Mouse (Mus musculus): ENCODE measurements around the gene Cask. TPM values are rescaled to one million over a fixed set of nuclear protein-coding genes. Genes with fewer than 3 reads are reported as not detected.

Cask gene
- polyA plus RNA-seq, 1 experiment = 9.2 TPM

DNA sequence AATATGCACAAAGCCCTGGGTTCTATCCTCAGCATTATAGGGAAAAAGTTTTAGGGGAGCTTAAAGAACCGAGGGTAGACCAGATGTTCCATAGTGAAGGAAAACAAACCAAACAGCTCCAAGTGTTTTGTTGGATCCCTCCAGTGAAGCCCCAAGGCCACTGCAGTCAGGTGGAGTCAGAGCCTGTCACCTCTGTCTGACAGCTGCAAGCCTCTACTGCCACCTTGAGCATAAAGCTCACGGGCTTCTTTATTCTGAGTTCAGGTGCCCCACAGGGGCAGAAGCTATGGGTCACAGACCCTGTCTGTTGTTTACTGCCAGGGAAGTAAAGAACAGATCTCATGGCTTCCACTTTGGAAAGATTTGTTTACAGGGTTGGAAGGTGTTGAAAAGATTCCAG lies 338.0 kb downstream of the Cask start:
- WGBS = 40% methylated on average over 2 of the region's 2 CpGs
- Histone ChIP-seq H3K27ac (ENCODE audit: insufficient read depth, low read depth, low read length) (no peak overlapping the region), H3K4me1 (ENCODE audit: control insufficient read depth, insufficient read depth, insufficient read length, low read length) (peaks cover 2% of the 10 kb centered on the region; the same call in 1 of the 2 replicates), H3K4me3 (ENCODE audit: low read depth, low read length) (no peak overlapping the region), H3K27me3 (ENCODE audit: control insufficient read depth, insufficient read depth, low read length) (no peaks in the 10 kb centered on the region), H3K36me3 (ENCODE audit: control insufficient read depth, insufficient read depth, low read length) (no peaks in the 10 kb centered on the region)
- peak; percentile 52; the same call in 1 of the 2 replicates for TF ChIP-seq CTCF (IDR thresholded peaks at IDR 0.05; ENCODE audit: extremely low read depth, insufficient read length, insufficient replicate concordance, low read depth, low read length)
- no peak for TF ChIP-seq POLR2A (IDR thresholded peaks at IDR 0.05; ENCODE audit: low read depth, low read length)

GRCm38 (mm10) chrX:13506376-13506775 lies 344.8 kb downstream of the Cask start:
- Histone ChIP-seq H3K27me3 (ENCODE audit: control insufficient read depth, insufficient read depth, low read length) (no peaks in the 10 kb centered on the region), H3K4me3 (ENCODE audit: low read depth, low read length) (no peak overlapping the region), H3K27ac (ENCODE audit: insufficient read depth, low read depth, low read length) (no peak overlapping the region), H3K36me3 (ENCODE audit: control insufficient read depth, insufficient read depth, low read length) (no peaks in the 10 kb centered on the region), H3K4me1 (ENCODE audit: control insufficient read depth, insufficient read depth, insufficient read length, low read length) (peaks cover 4% of the 10 kb centered on the region; the same call in 1 of the 2 replicates)
- no peak for TF ChIP-seq POLR2A (IDR thresholded peaks at IDR 0.05; ENCODE audit: low read depth, low read length)
- TF ChIP-seq CTCF (IDR thresholded peaks at IDR 0.05; ENCODE audit: extremely low read depth, insufficient read length, insufficient replicate concordance, low read depth, low read length) = no peak
- 56% methylated on average over 2 of the region's 2 CpGs for WGBS

GRCm38 (mm10) chrX:13504389-13504788 lies 346.8 kb downstream of the Cask start:
- no peak for TF ChIP-seq POLR2A (IDR thresholded peaks at IDR 0.05; ENCODE audit: low read depth, low read length)
- no peak for TF ChIP-seq CTCF (IDR thresholded peaks at IDR 0.05; ENCODE audit: extremely low read depth, insufficient read length, insufficient replicate concordance, low read depth, low read length)
- Histone ChIP-seq H3K27ac (ENCODE audit: insufficient read depth, low read depth, low read length) (no peak overlapping the region), H3K36me3 (ENCODE audit: control insufficient read depth, insufficient read depth, low read length) (no peaks in the 10 kb centered on the region), H3K27me3 (ENCODE audit: control insufficient read depth, insufficient read depth, low read length) (no peaks in the 10 kb centered on the region), H3K4me1 (ENCODE audit: control insufficient read depth, insufficient read depth, insufficient read length, low read length) (peaks cover 4% of the 10 kb centered on the region; the same call in 1 of the 2 replicates), H3K4me3 (ENCODE audit: low read depth, low read length) (no peak overlapping the region)
- WGBS = 43% methylated on average over 7 of the region's 7 CpGs

- TF ChIP-seq POLR2A (IDR thresholded peaks at IDR 0.05; ENCODE audit: low read depth, low read length) (no peak), CTCF (IDR thresholded peaks at IDR 0.05; ENCODE audit: extremely low read depth, insufficient read length, insufficient replicate concordance, low read depth, low read length) (no peak)
- peak overlapping the region; percentile 7; the same call in 1 of the 2 replicates for H3K27ac ChIP-seq (ENCODE audit: insufficient read depth, low read depth, low read length)
- H3K4me3 ChIP-seq (ENCODE audit: low read depth, low read length) = no peak overlapping the region
- H3K4me1 ChIP-seq (ENCODE audit: control insufficient read depth, insufficient read depth, insufficient read length, low read length) = peaks cover 4% of the 10 kb centered on the region; the same call in 1 of the 2 replicates
- WGBS = 78% methylated on average over 7 of the region's 7 CpGs
- H3K36me3 ChIP-seq (ENCODE audit: control insufficient read depth, insufficient read depth, low read length) = no peaks in the 10 kb centered on the region
- H3K27me3 ChIP-seq (ENCODE audit: control insufficient read depth, insufficient read depth, low read length) = no peaks in the 10 kb centered on the region
Observed at GRCm38 (mm10) chrX:13502862-13503375, 348.2 kb downstream of the Cask start.

GRCm38 (mm10) chrX:13500284-13500683 lies 350.9 kb downstream of the Cask start:
- no peaks in the 10 kb centered on the region for H3K27me3 ChIP-seq (ENCODE audit: control insufficient read depth, insufficient read depth, low read length)
- H3K4me3 ChIP-seq (ENCODE audit: low read depth, low read length) = no peak overlapping the region
- TF ChIP-seq CTCF (IDR thresholded peaks at IDR 0.05; ENCODE audit: extremely low read depth, insufficient read length, insufficient replicate concordance, low read depth, low read length) = no peak
- no peak for TF ChIP-seq POLR2A (IDR thresholded peaks at IDR 0.05; ENCODE audit: low read depth, low read length)
- H3K36me3 ChIP-seq (ENCODE audit: control insufficient read depth, insufficient read depth, low read length) = no peaks in the 10 kb centered on the region
- H3K4me1 ChIP-seq (ENCODE audit: control insufficient read depth, insufficient read depth, insufficient read length, low read length) = peaks cover 11% of the 10 kb centered on the region; the same call in 1 of the 2 replicates
- WGBS = 78% methylated on average over 4 of the region's 4 CpGs
- no peak overlapping the region for H3K27ac ChIP-seq (ENCODE audit: insufficient read depth, low read depth, low read length)

- no peak for TF ChIP-seq CTCF (IDR thresholded peaks at IDR 0.05; ENCODE audit: extremely low read depth, insufficient read length, insufficient replicate concordance, low read depth, low read length)
- no peak for TF ChIP-seq POLR2A (IDR thresholded peaks at IDR 0.05; ENCODE audit: low read depth, low read length)
- H3K36me3 ChIP-seq (ENCODE audit: control insufficient read depth, insufficient read depth, low read length) = no peaks in the 10 kb centered on the region
- no peak overlapping the region for H3K4me3 ChIP-seq (ENCODE audit: low read depth, low read length)
- H3K4me1 ChIP-seq (ENCODE audit: control insufficient read depth, insufficient read depth, insufficient read length, low read length) = peaks cover 7% of the 10 kb centered on the region; the same call in 1 of the 2 replicates
- 72% methylated on average over 8 of the region's 8 CpGs for WGBS
- H3K27me3 ChIP-seq (ENCODE audit: control insufficient read depth, insufficient read depth, low read length) = no peaks in the 10 kb centered on the region
- H3K27ac ChIP-seq (ENCODE audit: insufficient read depth, low read depth, low read length) = no peak overlapping the region
Observed at GRCm38 (mm10) chrX:13494892-13495703, 356.1 kb downstream of the Cask start.

GRCm38 (mm10) chrX:13492922-13493321 lies 358.2 kb downstream of the Cask start:
- Histone ChIP-seq H3K27ac (ENCODE audit: insufficient read depth, low read depth, low read length) (no peak overlapping the region), H3K4me3 (ENCODE audit: low read depth, low read length) (no peak overlapping the region), H3K36me3 (ENCODE audit: control insufficient read depth, insufficient read depth, low read length) (no peaks in the 10 kb centered on the region), H3K4me1 (ENCODE audit: control insufficient read depth, insufficient read depth, insufficient read length, low read length) (peaks cover 7% of the 10 kb centered on the region; the same call in 1 of the 2 replicates), H3K27me3 (ENCODE audit: control insufficient read depth, insufficient read depth, low read length) (no peaks in the 10 kb centered on the region)
- TF ChIP-seq POLR2A (IDR thresholded peaks at IDR 0.05; ENCODE audit: low read depth, low read length) (no peak), CTCF (IDR thresholded peaks at IDR 0.05; ENCODE audit: extremely low read depth, insufficient read length, insufficient replicate concordance, low read depth, low read length) (no peak)
